Mouse (Mus musculus): ENCODE results near the gene Hdgf. TPM values are rescaled to one million over a fixed set of nuclear protein-coding genes. Genes with fewer than 3 reads are reported as not detected.

The Hdgf gene
- polyA plus RNA-seq, 1 experiment from 2014 or later: 155 TPM

Other genes with a start within 250 kb of the Hdgf start
- gene Lrrc71, start 157.7 kb upstream of the Hdgf start, polyA plus RNA-seq (2015; fragmentation: Nextera tagmentation; extraction: Ambion mirVana): 0.43 and 0.71 TPM in 2 replicates
- 29.2 and 40.2 TPM in 2 replicates for gene Ntrk1, start 111.2 kb upstream of the Hdgf start, polyA plus RNA-seq (2015; fragmentation: Nextera tagmentation; extraction: Ambion mirVana)
- gene Insrr, start 109.4 kb upstream of the Hdgf start, polyA plus RNA-seq (2015; fragmentation: Nextera tagmentation; extraction: Ambion mirVana): 1.4 TPM in 2 replicates
- gene Pear1, start 82.0 kb upstream of the Hdgf start, polyA plus RNA-seq (2015; fragmentation: Nextera tagmentation; extraction: Ambion mirVana): 9.8 and 11.0 TPM in 2 replicates
- not detected in 2 replicates for gene Sh2d2a, start 59.6 kb upstream of the Hdgf start, polyA plus RNA-seq (2015; fragmentation: Nextera tagmentation; extraction: Ambion mirVana)
- gene Prcc, start 20.7 kb upstream of the Hdgf start, polyA plus RNA-seq (2015; fragmentation: Nextera tagmentation; extraction: Ambion mirVana): 15.5 and 15.6 TPM in 2 replicates
- gene Mrpl24, start 13.2 kb downstream of the Hdgf start, polyA plus RNA-seq (2015; fragmentation: Nextera tagmentation; extraction: Ambion mirVana): 63.9 and 70.1 TPM in 2 replicates
- gene Isg20l2, start 24.0 kb downstream of the Hdgf start, polyA plus RNA-seq (2015; fragmentation: Nextera tagmentation; extraction: Ambion mirVana): 40.1 and 40.7 TPM in 2 replicates
- 19.3 and 20.7 TPM in 2 replicates for gene Rrnad1, start 24.4 kb downstream of the Hdgf start, polyA plus RNA-seq (2015; fragmentation: Nextera tagmentation; extraction: Ambion mirVana)
- gene Crabp2, start 42.3 kb downstream of the Hdgf start, polyA plus RNA-seq (2015; fragmentation: Nextera tagmentation; extraction: Ambion mirVana): 145 and 148 TPM in 2 replicates
- gene Nes, start 64.8 kb downstream of the Hdgf start, polyA plus RNA-seq (2015; fragmentation: Nextera tagmentation; extraction: Ambion mirVana): 49.5 and 55.3 TPM in 2 replicates
- gene Bcan, start 93.9 kb downstream of the Hdgf start, polyA plus RNA-seq (2015; fragmentation: Nextera tagmentation; extraction: Ambion mirVana): 35.8 and 39.8 TPM in 2 replicates
- gene Hapln2, start 121.3 kb downstream of the Hdgf start, polyA plus RNA-seq (2015; fragmentation: Nextera tagmentation; extraction: Ambion mirVana): 0.47 and 0.56 TPM in 2 replicates
- gene Gpatch4, start 136.8 kb downstream of the Hdgf start, polyA plus RNA-seq (2015; fragmentation: Nextera tagmentation; extraction: Ambion mirVana): 27.4 and 30.6 TPM in 2 replicates
- gene Naxe, start 152.2 kb downstream of the Hdgf start, polyA plus RNA-seq (2015; fragmentation: Nextera tagmentation; extraction: Ambion mirVana): 151 and 163 TPM in 2 replicates
- gene Ttc24, start 172.0 kb downstream of the Hdgf start, polyA plus RNA-seq (2015; fragmentation: Nextera tagmentation; extraction: Ambion mirVana): not detected in 2 replicates
- gene Iqgap3, start 175.7 kb downstream of the Hdgf start, polyA plus RNA-seq (2015; fragmentation: Nextera tagmentation; extraction: Ambion mirVana): 3.2 and 3.6 TPM in 2 replicates
- gene Mef2d, start 236.1 kb downstream of the Hdgf start, polyA plus RNA-seq (2015; fragmentation: Nextera tagmentation; extraction: Ambion mirVana): 14.5 and 14.8 TPM in 2 replicates

All from hindbrain, embryonic 13.5 days (tissue).